Mouse (Mus musculus) lung, postnatal 0 days (tissue): ENCODE results near the gene Ckap2l.

Experiments used
- CTCF ChIP-seq: IDR thresholded peaks from 2 replicates; pipeline ENCODE4 v1.5.1; 2016; ENCODE audit warnings: antibody characterized with exemption, mild to moderate bottlenecking
- EP300 ChIP-seq: IDR thresholded peaks from 2 replicates; pipeline ENCODE4 v1.6.1; 2016; ENCODE audit warnings: antibody characterized with exemption, mild to moderate bottlenecking, control low read depth

- no peak for TF ChIP-seq CTCF
- no peak for TF ChIP-seq EP300
These were observed 60.5 kb downstream of the Ckap2l start for GRCm38 (mm10) chr2:129236526-129236925.
